Mouse (Mus musculus) midbrain, embryonic 15.5 days (tissue): ENCODE measurements around the gene Fam213a. TPM values are rescaled to one million over a fixed set of nuclear protein-coding genes. Genes with fewer than 3 reads are reported as not detected.

Experiments
- ATAC-seq: fragments of 200-750 bp; cut with Nextera tagmentation; replicated peaks from 2 replicates; pipeline ENCODE4 v1.8.0; 2017; ENCODE audit warnings: moderate TSS enrichment
- H3K27ac ChIP-seq: fragments of 300-500 bp; sonication (generic); 2 replicates; pipeline ENCODE4 v1.5.1; 2015; ENCODE audit warnings: mild to moderate bottlenecking, inconsistent platforms
- H3K27me3 ChIP-seq: fragments of 300-500 bp; sonication (generic); replicated peaks from 2 replicates; pipeline ENCODE4 v1.6.1; 2015; ENCODE audit warnings: inconsistent platforms
- H3K36me3 ChIP-seq: fragments of 300-500 bp; sonication (generic); replicated peaks from 2 replicates; pipeline ENCODE4 v1.6.1; 2015; ENCODE audit warnings: inconsistent platforms
- H3K4me1 ChIP-seq: fragments of 300-500 bp; sonication (generic); 2 replicates; pipeline ENCODE4 v1.6.1; 2015; ENCODE audit warnings: inconsistent platforms
- H3K4me2 ChIP-seq: fragments of 300-500 bp; sonication (generic); 2 replicates; pipeline ENCODE4 v1.6.1; 2015; ENCODE audit warnings: inconsistent platforms, mild to moderate bottlenecking, moderate library complexity
- H3K4me3 ChIP-seq: fragments of 300-500 bp; sonication (generic); 2 replicates; pipeline ENCODE4 v1.5.1; 2015; ENCODE audit warnings: mild to moderate bottlenecking, inconsistent platforms
- H3K9ac ChIP-seq: fragments of 300-500 bp; sonication (generic); 2 replicates; pipeline ENCODE4 v1.6.1; 2015; ENCODE audit warnings: mild to moderate bottlenecking, inconsistent platforms
- H3K9me3 ChIP-seq: fragments of 300-500 bp; sonication (generic); 2 replicates; pipeline ENCODE4 v1.6.1; 2016; ENCODE audit warnings: inconsistent platforms
- WGBS: fragments of 180-500 bp; shearing (Covaris S2); methylation state at CpG from one replicate; pipeline ENCODE4 v1.1.7; 2015; ENCODE audit warnings: mixed read lengths; 5-methylcytosine and 5-hydroxymethylcytosine counted together
- polyA plus RNA-seq: library from polyadenylated mRNA; unstranded; fragments of >200 nt; fragmentation: Nextera tagmentation; extraction: Ambion mirVana; gene quantifications from 2 replicates; pipeline ENCODE4 v1.2.1, GENCODE M21; 2015

The Fam213a gene
- polyA plus RNA-seq, 1 experiment from 2014 or later, result 85.6 TPM

- ATAC-seq, result no peak
- Histone ChIP-seq H3K4me3 (no peak overlapping the region), H3K4me2 (no peak overlapping the region), H3K27ac (peak overlapping the region; percentile 53), H3K9me3 (no peaks in the 10 kb centered on the region), H3K9ac (no peak overlapping the region), H3K36me3 (no peaks in the 10 kb centered on the region), H3K27me3 (no peaks in the 10 kb centered on the region), H3K4me1 (peaks cover 75% of the 10 kb centered on the region)
- 27% methylated on average over 4 of the region's 4 CpGs for WGBS
These were observed 55.3 kb downstream of the Fam213a start for GRCm38 (mm10) chr14:40958083-40958985.

GRCm38 (mm10) chr14:40957607-40958006, 56.0 kb downstream of the Fam213a start:
- Histone ChIP-seq H3K36me3 (no peaks in the 10 kb centered on the region), H3K4me2 (no peak overlapping the region), H3K27me3 (no peaks in the 10 kb centered on the region), H3K4me1 (peaks cover 75% of the 10 kb centered on the region), H3K9ac (no peak overlapping the region), H3K27ac (peak overlapping the region; percentile 53; the same call in 1 of the 2 replicates), H3K4me3 (no peak overlapping the region), H3K9me3 (no peaks in the 10 kb centered on the region)
- 36% methylated on average over 3 of the region's 3 CpGs for WGBS
- ATAC-seq, result no peak

GRCm38 (mm10) chr14:40956252-40957146, 57.1 kb downstream of the Fam213a start:
- H3K36me3 ChIP-seq, result no peaks in the 10 kb centered on the region
- H3K9me3 ChIP-seq, result no peaks in the 10 kb centered on the region
- H3K4me3 ChIP-seq, result no peak overlapping the region
- peak overlapping the region; percentile 37 for H3K4me2 ChIP-seq
- H3K9ac ChIP-seq, result peak overlapping the region; percentile 31
- WGBS, result 19% methylated on average over 13 of the region's 13 CpGs
- peaks cover 71% of the 10 kb centered on the region for H3K4me1 ChIP-seq
- no peaks in the 10 kb centered on the region for H3K27me3 ChIP-seq
- peak; percentile 85 for ATAC-seq
- peak overlapping the region; percentile 94 for H3K27ac ChIP-seq

- no peaks in the 10 kb centered on the region for H3K36me3 ChIP-seq
- H3K9ac ChIP-seq, result peak overlapping the region; percentile 31
- peak; percentile 73 for ATAC-seq
- WGBS, result 3% methylated on average over 10 of the region's 10 CpGs
- peaks cover 71% of the 10 kb centered on the region for H3K4me1 ChIP-seq
- H3K27me3 ChIP-seq, result no peaks in the 10 kb centered on the region
- peak overlapping the region; percentile 94 for H3K27ac ChIP-seq
- no peak overlapping the region for H3K4me3 ChIP-seq
- peak overlapping the region; percentile 37 for H3K4me2 ChIP-seq
- H3K9me3 ChIP-seq, result no peaks in the 10 kb centered on the region
These were observed 57.9 kb downstream of the Fam213a start for GRCm38 (mm10) chr14:40955596-40956251.

GRCm38 (mm10) chr14:40955146-40955545, 58.4 kb downstream of the Fam213a start:
- Histone ChIP-seq H3K36me3 (no peaks in the 10 kb centered on the region), H3K27ac (peak overlapping the region; percentile 94), H3K4me3 (no peak overlapping the region), H3K4me1 (peaks cover 73% of the 10 kb centered on the region), H3K9ac (no peak overlapping the region), H3K4me2 (no peak overlapping the region), H3K9me3 (no peaks in the 10 kb centered on the region), H3K27me3 (no peaks in the 10 kb centered on the region)
- WGBS, result 55% methylated on average over 1 of the region's 1 CpGs
- no peak for ATAC-seq

- no peak overlapping the region for H3K9ac ChIP-seq
- no peaks in the 10 kb centered on the region for H3K36me3 ChIP-seq
- 85% methylated on average over 5 of the region's 5 CpGs for WGBS
- H3K9me3 ChIP-seq, result no peaks in the 10 kb centered on the region
- no peaks in the 10 kb centered on the region for H3K27me3 ChIP-seq
- no peak overlapping the region for H3K4me2 ChIP-seq
- no peak overlapping the region for H3K4me3 ChIP-seq
- ATAC-seq, result no peak
- H3K4me1 ChIP-seq, result peaks cover 66% of the 10 kb centered on the region
- H3K27ac ChIP-seq, result no peak overlapping the region
These were observed 60.2 kb downstream of the Fam213a start for GRCm38 (mm10) chr14:40953381-40953780.

- 60% methylated on average over 2 of the region's 2 CpGs for WGBS
- ATAC-seq, result no peak
- no peaks in the 10 kb centered on the region for H3K36me3 ChIP-seq
- H3K4me3 ChIP-seq, result no peak overlapping the region
- H3K4me2 ChIP-seq, result no peak overlapping the region
- H3K9me3 ChIP-seq, result no peaks in the 10 kb centered on the region
- H3K27ac ChIP-seq, result no peak overlapping the region
- H3K9ac ChIP-seq, result no peak overlapping the region
- peaks cover 59% of the 10 kb centered on the region for H3K4me1 ChIP-seq
- H3K27me3 ChIP-seq, result no peaks in the 10 kb centered on the region
These were observed 60.9 kb downstream of the Fam213a start for GRCm38 (mm10) chr14:40952715-40953114.

- H3K36me3 ChIP-seq, result no peaks in the 10 kb centered on the region
- peaks cover 55% of the 10 kb centered on the region for H3K4me1 ChIP-seq
- no peak overlapping the region for H3K4me2 ChIP-seq
- H3K4me3 ChIP-seq, result no peak overlapping the region
- no peak for ATAC-seq
- H3K27ac ChIP-seq, result no peak overlapping the region
- no peak overlapping the region for H3K9ac ChIP-seq
- WGBS, result 89% methylated on average over 3 of the region's 3 CpGs
- H3K27me3 ChIP-seq, result no peaks in the 10 kb centered on the region
- no peaks in the 10 kb centered on the region for H3K9me3 ChIP-seq
These were observed 61.3 kb downstream of the Fam213a start for GRCm38 (mm10) chr14:40952301-40952700.

GRCm38 (mm10) chr14:40949730-40950614, 63.6 kb downstream of the Fam213a start:
- no peak overlapping the region for H3K4me3 ChIP-seq
- WGBS, result 80% methylated on average over 7 of the region's 7 CpGs
- H3K27ac ChIP-seq, result no peak overlapping the region
- peaks cover 32% of the 10 kb centered on the region for H3K4me1 ChIP-seq
- no peak overlapping the region for H3K9ac ChIP-seq
- H3K4me2 ChIP-seq, result no peak overlapping the region
- no peaks in the 10 kb centered on the region for H3K9me3 ChIP-seq
- ATAC-seq, result no peak
- H3K27me3 ChIP-seq, result no peaks in the 10 kb centered on the region
- H3K36me3 ChIP-seq, result no peaks in the 10 kb centered on the region

- no peaks in the 10 kb centered on the region for H3K9me3 ChIP-seq
These were observed 64.5 kb downstream of the Fam213a start for GRCm38 (mm10) chr14:40949047-40949446.

GRCm38 (mm10) chr14:40948522-40948921, 65.1 kb downstream of the Fam213a start:
- 0 out of 2 replicates have a peak overlapping the region, but pooled peaks have one; percentile 10 for H3K27ac ChIP-seq

More at GRCm38 (mm10) chr14:40949047-40949446, 64.5 kb downstream of the Fam213a start:
- peak; percentile 45; the same call in 1 of the 2 replicates for ATAC-seq
- no peaks in the 10 kb centered on the region for H3K27me3 ChIP-seq
- 0 out of 2 replicates have a peak overlapping the region, but pooled peaks have one; percentile 10 for H3K27ac ChIP-seq
- H3K4me3 ChIP-seq, result no peak overlapping the region
- H3K4me2 ChIP-seq, result no peak overlapping the region
- H3K36me3 ChIP-seq, result no peaks in the 10 kb centered on the region
- 42% methylated on average over 3 of the region's 3 CpGs for WGBS
- peaks cover 23% of the 10 kb centered on the region for H3K4me1 ChIP-seq
- no peak overlapping the region for H3K9ac ChIP-seq

More at GRCm38 (mm10) chr14:40948522-40948921, 65.1 kb downstream of the Fam213a start:
- no peak overlapping the region for H3K4me2 ChIP-seq
- WGBS, result 88% methylated on average over 5 of the region's 5 CpGs
- peaks cover 18% of the 10 kb centered on the region for H3K4me1 ChIP-seq
- no peaks in the 10 kb centered on the region for H3K27me3 ChIP-seq
- H3K36me3 ChIP-seq, result no peaks in the 10 kb centered on the region
- ATAC-seq, result 0 out of 2 replicates have a peak, but pooled peaks have one; percentile 4
- no peak overlapping the region for H3K4me3 ChIP-seq
- no peaks in the 10 kb centered on the region for H3K9me3 ChIP-seq
- no peak overlapping the region for H3K9ac ChIP-seq
